Mouse (Mus musculus) heart, postnatal 0 days (tissue): ENCODE measurements at regions not wholly inside any gene's neighbourhood (a gene's known extent, or its start where the extent isn't known, plus 50 kb on each side); places are given as distances from the start of the nearest gene placed in this dataset.

Experiments used
- CTCF ChIP-seq: IDR thresholded peaks from 2 replicates; pipeline ENCODE4 v1.5.1; 2016; ENCODE audit warnings: antibody characterized with exemption, control low read depth, low read depth
- EP300 ChIP-seq: IDR thresholded peaks from 2 replicates; pipeline ENCODE4 v1.6.1; 2016; ENCODE audit warnings: antibody characterized with exemption, low read depth

DNA sequence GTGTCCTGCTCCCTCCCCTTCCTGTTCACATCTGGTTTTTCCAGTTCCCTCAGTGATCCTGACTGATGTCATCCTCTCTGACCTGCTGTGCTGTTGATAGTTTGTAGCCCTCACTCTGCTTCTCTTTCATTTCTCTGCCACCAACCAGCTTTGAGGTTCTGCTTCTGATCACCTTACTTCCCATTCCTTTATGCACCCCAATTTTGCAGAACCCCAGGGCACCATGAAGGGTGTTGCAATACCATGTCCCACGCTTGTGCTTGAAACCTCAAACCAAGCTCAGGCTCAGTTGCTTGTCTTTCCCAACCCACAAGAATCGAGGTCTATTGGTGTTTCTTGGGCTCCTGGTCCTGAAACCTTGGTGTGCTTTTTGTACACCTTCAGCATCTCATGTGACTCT is 93.3 kb downstream of the Edn1 start:
- TF ChIP-seq CTCF (no peak), EP300 (no peak)
